Mouse (Mus musculus): ENCODE measurements around the gene Zcchc14.
"Not testable (repeated sequence)": the region's sequence is repeated elsewhere in the genome, so short reads cannot be mapped to it uniquely, and the experiment has no call there.

DNA sequence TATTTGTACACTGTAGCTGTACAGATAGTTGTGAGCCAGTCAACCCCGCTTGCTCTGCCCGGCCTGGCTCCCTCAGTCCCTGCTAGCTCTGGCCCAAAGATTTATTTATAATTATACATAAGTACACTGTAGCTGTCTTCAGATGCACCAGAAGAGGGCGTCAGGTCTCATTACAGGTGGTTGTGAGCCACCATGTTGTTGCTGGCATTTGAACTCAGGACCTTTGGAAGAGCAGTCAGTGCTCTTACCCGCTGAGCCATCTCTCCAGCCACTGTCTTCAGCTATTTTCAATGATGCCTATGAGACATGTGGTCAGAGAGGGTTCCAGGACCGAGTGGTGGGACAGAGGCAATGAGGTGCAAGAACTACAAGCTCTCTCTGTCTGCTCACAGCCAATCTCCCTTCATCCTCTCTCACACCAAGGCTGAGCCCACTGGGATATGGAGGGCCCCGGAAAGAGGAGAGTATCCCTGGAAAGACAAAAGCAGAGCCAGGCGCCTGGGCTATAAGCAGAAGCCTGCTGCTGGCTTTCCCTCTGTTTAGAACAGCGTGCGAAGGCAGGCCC is 15.3 kb upstream of the Zcchc14 start:
- TF ChIP-seq POLR2A (IDR thresholded peaks at IDR 0.05; ENCODE audit: borderline replicate concordance, low read depth, low read length); CTCF (IDR thresholded peaks at IDR 0.05; ENCODE audit: low read depth, low read length): not testable (repeated sequence)
